7 mouse cellular contexts compared by ENCODE assay signal in genomic region chr19:46356701-46357138, GRCm38 (mm10). TPM values are rescaled to one million over a fixed set of nuclear protein-coding genes. Genes with fewer than 3 reads are reported as not detected.
A peak's percentile ranks its signal among the peaks of the same experiment; 100 is the strongest.
DNase-seq lines count a peak whose midpoint lies in the region; ATAC-seq lines count a peak whose summit lies in the region.

No protein-coding gene starts in this region.

- peak overlapping the region; percentile 62 for H3K9ac ChIP-seq in embryonic facial prominence, embryonic 11.5 days (replicated peaks; ENCODE audit: low read length)
- H3K9ac ChIP-seq in limb, embryonic 11.5 days (ENCODE audit: low read length), result peak overlapping the region; percentile 58
- H3K9ac ChIP-seq in midbrain, embryonic 13.5 days (replicated peaks), result peak overlapping the region; percentile 77

- no peak overlapping the region for H3K27ac ChIP-seq in embryonic facial prominence, embryonic 11.5 days (replicated peaks; ENCODE audit: low read depth, low read length)
- no peak overlapping the region for H3K27ac ChIP-seq in limb, embryonic 11.5 days (replicated peaks; ENCODE audit: low read depth, low read length)
- no peak overlapping the region for H3K27ac ChIP-seq in midbrain, embryonic 13.5 days

- H3K9me3 ChIP-seq in embryonic facial prominence, embryonic 11.5 days (replicated peaks; ENCODE audit: control insufficient read depth, low read length), result no peaks in the 10 kb centered on the region
- no peaks in the 10 kb centered on the region for H3K9me3 ChIP-seq in limb, embryonic 11.5 days (ENCODE audit: control insufficient read depth, low read length)
- H3K9me3 ChIP-seq in midbrain, embryonic 13.5 days, result no peaks in the 10 kb centered on the region

- WGBS in embryonic facial prominence, embryonic 11.5 days, result under 1% methylated on average over 29 of the region's 29 CpGs
- 1% methylated on average over 29 of the region's 29 CpGs for WGBS in limb, embryonic 11.5 days
- 1% methylated on average over 29 of the region's 29 CpGs for WGBS in midbrain, embryonic 13.5 days

- peak; percentile 75 for ATAC-seq in embryonic facial prominence, embryonic 11.5 days (replicated peaks; ENCODE audit: insufficient number of reproducible peaks, low FRiP score, low TSS enrichment, low read depth)
- ATAC-seq in limb, embryonic 11.5 days (ENCODE audit: insufficient number of reproducible peaks, low FRiP score, low TSS enrichment, low read depth), result peak; percentile 76; the same call in 1 of the 2 replicates
- peak; percentile 95 for ATAC-seq in midbrain, embryonic 13.5 days

- H3K27me3 ChIP-seq in embryonic facial prominence, embryonic 11.5 days (ENCODE audit: control insufficient read depth, insufficient read depth, low read length), result peaks cover 10% of the 10 kb centered on the region
- H3K27me3 ChIP-seq in limb, embryonic 11.5 days (ENCODE audit: control insufficient read depth, insufficient read depth, low read length), result peaks cover 15% of the 10 kb centered on the region
- H3K27me3 ChIP-seq in midbrain, embryonic 13.5 days, result peaks cover 21% of the 10 kb centered on the region

- peak; percentile 89 for DNase-seq in adrenal gland, postnatal 25 days
- DNase-seq in embryonic facial prominence, embryonic 11.5 days (ENCODE audit: low spot score), result peak; percentile 90
- peak; percentile 85 to 91 for DNase-seq in heart, adult 18-20 months
- DNase-seq in kidney, adult 18-20 months, result peak; percentile 88
- DNase-seq in limb, embryonic 11.5 days (ENCODE audit: low spot score), result peak; percentile 86
- peak; percentile 57 for DNase-seq in spleen, adult 12 weeks (ENCODE audit: low spot score)

- H3K4me3 ChIP-seq in embryonic facial prominence, embryonic 11.5 days (ENCODE audit: low read depth, low read length), result peak overlapping the region; percentile 44
- H3K4me3 ChIP-seq in limb, embryonic 11.5 days (ENCODE audit: low read depth, low read length), result peak overlapping the region; percentile 37
- peak overlapping the region; percentile 56 for H3K4me3 ChIP-seq in midbrain, embryonic 13.5 days (replicated peaks)

- H3K4me1 ChIP-seq in embryonic facial prominence, embryonic 11.5 days (ENCODE audit: control insufficient read depth, insufficient read depth, low read length), result no peaks in the 10 kb centered on the region; the same call in 1 of the 2 replicates
- peaks cover 2% of the 10 kb centered on the region; the same call in 1 of the 2 replicates for H3K4me1 ChIP-seq in limb, embryonic 11.5 days (ENCODE audit: control insufficient read depth, insufficient read depth, low read length)
- H3K4me1 ChIP-seq in midbrain, embryonic 13.5 days (replicated peaks), result peaks cover 13% of the 10 kb centered on the region

- no peaks in the 10 kb centered on the region for H3K36me3 ChIP-seq in embryonic facial prominence, embryonic 11.5 days (replicated peaks; ENCODE audit: control insufficient read depth, insufficient read depth, low read depth, low read length)
- H3K36me3 ChIP-seq in limb, embryonic 11.5 days (ENCODE audit: control insufficient read depth, insufficient read depth, low read length), result no peaks in the 10 kb centered on the region
- H3K36me3 ChIP-seq in midbrain, embryonic 13.5 days, result no peaks in the 10 kb centered on the region

- H3K4me2 ChIP-seq in embryonic facial prominence, embryonic 11.5 days (ENCODE audit: low read depth, low read length), result peak overlapping the region; percentile 87
- peak overlapping the region; percentile 68 for H3K4me2 ChIP-seq in limb, embryonic 11.5 days (ENCODE audit: low read depth, severe bottlenecking)
- H3K4me2 ChIP-seq in midbrain, embryonic 13.5 days (replicated peaks), result peak overlapping the region; percentile 80

RNA-seq across cellular contexts. Expression of gene 2310034G01Rik, which starts 6.6 kb away (rescaled TPM):
- total RNA-seq in adrenal gland, postnatal 25 days (2021), result 1.2 TPM in 1 of 2 replicates, not detected in the other
- polyA plus RNA-seq in embryonic facial prominence, embryonic 11.5 days (2014; fragmentation: Nextera tagmentation; extraction: Ambion mirVana), result 1.1 and 2.0 TPM in 2 replicates
- total RNA-seq in heart, adult 18-20 months (2021), result under 1 TPM; 0.69 TPM
- 1.2 and 1.8 TPM in 2 replicates for polyA plus RNA-seq in limb, embryonic 11.5 days (2014; fragmentation: Nextera tagmentation; extraction: Ambion mirVana)
- 1.7 TPM in 2 replicates for polyA plus RNA-seq in midbrain, embryonic 13.5 days (2015; fragmentation: Nextera tagmentation; extraction: Ambion mirVana)

RNA-seq across cellular contexts. Expression of gene Mfsd13a, which starts 15.8 kb away (rescaled TPM):
- total RNA-seq in adrenal gland, postnatal 25 days (2021), result 6.3 and 8.8 TPM in 2 replicates
- 3.2 and 4.1 TPM in 2 replicates for polyA plus RNA-seq in embryonic facial prominence, embryonic 11.5 days (2014; fragmentation: Nextera tagmentation; extraction: Ambion mirVana)
- total RNA-seq in heart, adult 18-20 months (2021), result 1 to 10 TPM; 3.7 to 4.0 TPM
- 5.3 and 5.7 TPM in 2 replicates for polyA plus RNA-seq in limb, embryonic 11.5 days (2014; fragmentation: Nextera tagmentation; extraction: Ambion mirVana)
- 7.8 and 9.2 TPM in 2 replicates for polyA plus RNA-seq in midbrain, embryonic 13.5 days (2015; fragmentation: Nextera tagmentation; extraction: Ambion mirVana)

RNA-seq across cellular contexts. Expression of gene Cuedc2, which starts 18.2 kb away (rescaled TPM):
- 64.1 and 81.8 TPM in 2 replicates for total RNA-seq in adrenal gland, postnatal 25 days (2021)
- polyA plus RNA-seq in embryonic facial prominence, embryonic 11.5 days (2014; fragmentation: Nextera tagmentation; extraction: Ambion mirVana), result 183 and 199 TPM in 2 replicates
- 10 to 100 TPM; 91.4 to 92.1 TPM for total RNA-seq in heart, adult 18-20 months (2021)
- 163 and 179 TPM in 2 replicates for polyA plus RNA-seq in limb, embryonic 11.5 days (2014; fragmentation: Nextera tagmentation; extraction: Ambion mirVana)
- polyA plus RNA-seq in midbrain, embryonic 13.5 days (2015; fragmentation: Nextera tagmentation; extraction: Ambion mirVana), result 290 TPM in 2 replicates

RNA-seq across cellular contexts. Expression of gene Fbxl15, which starts 28.7 kb away (rescaled TPM):
- total RNA-seq in adrenal gland, postnatal 25 days (2021), result 9.8 and 13.4 TPM in 2 replicates
- polyA plus RNA-seq in embryonic facial prominence, embryonic 11.5 days (2014; fragmentation: Nextera tagmentation; extraction: Ambion mirVana), result 15.0 and 18.0 TPM in 2 replicates
- total RNA-seq in heart, adult 18-20 months (2021), result 1 to 10 TPM; 6.5 to 6.9 TPM
- 10.9 and 15.1 TPM in 2 replicates for polyA plus RNA-seq in limb, embryonic 11.5 days (2014; fragmentation: Nextera tagmentation; extraction: Ambion mirVana)
- polyA plus RNA-seq in midbrain, embryonic 13.5 days (2015; fragmentation: Nextera tagmentation; extraction: Ambion mirVana), result 40.8 and 44.2 TPM in 2 replicates

RNA-seq across cellular contexts. Expression of gene Psd, which starts 29.8 kb away (rescaled TPM):
- 8.6 and 12.7 TPM in 2 replicates for total RNA-seq in adrenal gland, postnatal 25 days (2021)
- polyA plus RNA-seq in embryonic facial prominence, embryonic 11.5 days (2014; fragmentation: Nextera tagmentation; extraction: Ambion mirVana), result 4.8 and 5.0 TPM in 2 replicates
- under 1 TPM; 0.51 to 0.60 TPM for total RNA-seq in heart, adult 18-20 months (2021)
- 1.3 and 1.7 TPM in 2 replicates for polyA plus RNA-seq in limb, embryonic 11.5 days (2014; fragmentation: Nextera tagmentation; extraction: Ambion mirVana)
- 61.7 and 69.0 TPM in 2 replicates for polyA plus RNA-seq in midbrain, embryonic 13.5 days (2015; fragmentation: Nextera tagmentation; extraction: Ambion mirVana)
